Mouse (Mus musculus) olfactory bulb, adult 2 months (tissue): ENCODE measurements at regions not wholly inside any gene's neighbourhood (a gene's known extent, or its start where the extent isn't known, plus 50 kb on each side); places are given as distances from the start of the nearest gene placed in this dataset.

Experiments used
- CTCF ChIP-seq: fragments of 200-500 bp; IDR thresholded peaks from 2 replicates; pipeline ENCODE4 v1.5.1; 2012; ENCODE audit warnings: low read depth, mild to moderate bottlenecking, low read length, moderate library complexity; ENCODE audit not compliant: insufficient read depth
- POLR2A ChIP-seq: fragments of 200-500 bp; IDR thresholded peaks from 2 replicates; pipeline ENCODE4 v1.6.1; 2012; ENCODE audit warnings: mild to moderate bottlenecking, low read depth, low read length, moderate library complexity; ENCODE audit not compliant: insufficient read depth

DNA sequence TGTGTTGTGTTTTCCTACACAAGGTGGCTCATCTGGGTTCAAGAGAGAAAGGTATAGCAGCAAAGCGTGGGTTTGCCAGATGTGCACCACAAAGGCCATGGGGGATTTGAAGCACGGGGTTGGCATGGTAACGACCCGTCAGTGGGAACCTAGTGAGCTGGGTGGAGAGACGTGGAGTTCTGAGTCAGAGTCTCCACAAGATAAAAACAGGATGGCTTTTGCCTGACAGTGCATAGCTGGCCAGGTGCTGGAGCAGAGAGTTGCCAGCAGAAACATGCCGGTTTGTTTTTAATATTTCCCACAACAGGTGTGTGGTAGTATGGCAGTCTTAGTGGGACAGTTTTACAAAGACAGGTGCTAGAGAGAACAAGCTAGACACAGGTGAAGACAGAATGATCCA, 375.4 kb downstream of the Adamts20 start:
- TF ChIP-seq POLR2A (no peak), CTCF (no peak)
